Mouse (Mus musculus) limb, embryonic 14.5 days (tissue): Measurements from ENCODE around the gene Sec14l3. TPM values are rescaled to one million over a fixed set of nuclear protein-coding genes. Genes with fewer than 3 reads are reported as not detected.

Source experiments
- ATAC-seq: fragments of 200-750 bp; cut with Nextera tagmentation; 2 replicates; pipeline ENCODE4 v1.8.0; 2017; ENCODE audit warnings: low read depth, moderate number of reproducible peaks, moderate TSS enrichment; ENCODE audit not compliant: low FRiP score
- DNase-seq: peaks from one replicate; pipeline ENCODE4 v3.0.0-alpha.2; 2015; ENCODE audit warnings: low spot score
- H3K27ac ChIP-seq: fragments of 300-500 bp; sonication (generic); replicated peaks from 2 replicates; pipeline ENCODE4 v1.5.1; 2014; ENCODE audit warnings: low read depth, mild to moderate bottlenecking, low read length, moderate library complexity, mixed read lengths
- H3K27me3 ChIP-seq: fragments of 300-500 bp; sonication (generic); 2 replicates; pipeline ENCODE4 v1.6.1; 2014; ENCODE audit warnings: low read length, mixed read lengths; ENCODE audit not compliant: control insufficient read depth, insufficient read depth
- H3K36me3 ChIP-seq: fragments of 300-500 bp; sonication (generic); 2 replicates; pipeline ENCODE4 v1.6.1; 2014; ENCODE audit warnings: mild to moderate bottlenecking, low read length, moderate library complexity, mixed read lengths; ENCODE audit not compliant: control insufficient read depth, insufficient read depth
- H3K4me1 ChIP-seq: fragments of 300-500 bp; sonication (generic); 2 replicates; pipeline ENCODE4 v1.6.1; 2014; ENCODE audit warnings: antibody characterized with exemption, low read length, mixed read lengths; ENCODE audit not compliant: control insufficient read depth, insufficient read depth
- H3K4me2 ChIP-seq: fragments of 300-500 bp; sonication (generic); replicated peaks from 2 replicates; pipeline ENCODE4 v1.6.1; 2014; ENCODE audit warnings: low read depth, mild to moderate bottlenecking, low read length, moderate library complexity; ENCODE audit not compliant: severe bottlenecking
- H3K4me3 ChIP-seq: fragments of 300-500 bp; sonication (generic); replicated peaks from 2 replicates; pipeline ENCODE4 v1.5.1; 2014; ENCODE audit warnings: low read length
- H3K9ac ChIP-seq: fragments of 300-500 bp; sonication (generic); 2 replicates; pipeline ENCODE4 v1.6.1; 2014; ENCODE audit warnings: mild to moderate bottlenecking, low read depth, low read length, moderate library complexity; ENCODE audit not compliant: severe bottlenecking
- H3K9me3 ChIP-seq: fragments of 300-500 bp; sonication (generic); 2 replicates; pipeline ENCODE4 v1.6.1; 2016; ENCODE audit warnings: low read length; ENCODE audit not compliant: control insufficient read depth
- POLR2A ChIP-seq: fragments of 200-500 bp; IDR thresholded peaks from 2 replicates; pipeline ENCODE4 v1.8.0; 2012; ENCODE audit warnings: inconsistent platforms, mild to moderate bottlenecking, moderate library complexity, borderline replicate concordance; ENCODE audit not compliant: insufficient read depth, insufficient read length; ENCODE audit errors: extremely low read depth
- WGBS: fragments of 180-500 bp; shearing (Covaris S2); extraction: QIAGEN DNeasy Blood & Tissue Kit; methylation state at CpG from one replicate; pipeline ENCODE4 v1.1.7; 2014; 5-methylcytosine and 5-hydroxymethylcytosine counted together
- polyA plus RNA-seq, 2 experiments: library from polyadenylated mRNA; depleted of rRNA in 1 of 2; stranded (reverse) in 1 of 2; unstranded in 1 of 2; fragments of >200 nt; fragmentation: Nextera tagmentation in 1 of 2; extraction: Ambion mirVana in 1 of 2; gene quantifications; 2 replicates each; pipeline versions ENCODE4 v1.2.1 to v1.2.3; 2012 to 2014

The Sec14l3 gene
- polyA plus RNA-seq, 2 experiments = not detected

DNA sequence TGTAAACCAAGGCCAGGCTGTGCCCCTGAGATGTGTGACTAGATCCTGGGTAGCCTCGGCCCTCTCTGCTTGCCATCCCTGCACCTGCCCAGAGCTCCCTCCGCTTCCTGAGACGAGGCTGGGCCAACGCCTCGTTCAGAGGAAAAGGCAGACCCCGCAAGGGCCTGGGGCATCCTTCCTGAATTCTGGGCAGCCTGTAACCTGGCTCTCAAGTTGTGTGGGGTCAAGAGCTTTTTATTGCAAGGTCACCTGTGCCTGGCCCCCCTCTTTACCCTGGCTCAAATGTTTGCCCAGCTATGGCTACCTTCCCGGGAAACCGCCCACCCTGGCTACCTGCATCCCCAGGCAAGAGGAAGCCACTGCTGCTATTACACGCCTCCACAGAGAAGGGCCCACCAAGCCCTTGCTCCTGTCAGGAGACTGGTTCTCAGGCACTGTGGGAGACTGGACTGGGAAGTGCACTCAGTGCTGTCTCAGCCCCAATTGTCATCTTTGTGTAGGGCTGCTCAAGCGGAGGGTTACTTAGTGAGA is 32.5 kb downstream of the Sec14l3 start:
- no peak for DNase-seq
- TF ChIP-seq POLR2A = no peak
- H3K9me3 ChIP-seq = no peaks in the 10 kb centered on the region
- H3K27ac ChIP-seq = peak overlapping the region; percentile 72
- H3K9ac ChIP-seq = peak overlapping the region; percentile 63
- H3K4me3 ChIP-seq = peak overlapping the region; percentile 53
- H3K4me1 ChIP-seq = peaks cover 16% of the 10 kb centered on the region
- ATAC-seq = peak; percentile 5
- H3K4me2 ChIP-seq = peak overlapping the region; percentile 69
- H3K27me3 ChIP-seq = no peaks in the 10 kb centered on the region
- 30% methylated on average over 10 of the region's 10 CpGs for WGBS
- no peaks in the 10 kb centered on the region for H3K36me3 ChIP-seq

DNA sequence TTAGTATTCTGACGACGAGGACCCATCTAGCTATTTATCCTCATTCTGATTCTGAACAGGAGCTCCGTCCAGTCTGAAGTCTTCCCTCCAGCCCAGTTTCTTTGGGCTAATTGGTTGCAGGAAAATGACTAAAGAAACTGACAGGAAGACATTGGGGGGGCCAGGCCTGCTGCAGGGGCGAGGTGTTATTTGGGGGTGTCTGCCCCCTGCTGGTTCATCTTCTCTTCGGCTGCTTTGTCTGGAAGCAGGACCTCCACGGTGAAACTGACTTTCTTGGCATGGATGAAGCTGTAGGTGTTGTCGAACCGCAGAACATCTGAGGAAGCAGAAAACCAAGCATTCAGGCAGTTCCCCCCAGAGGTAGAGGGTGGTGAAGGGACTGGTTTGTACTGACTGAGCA is 33.5 kb downstream of the Sec14l3 start:
- no peak for ATAC-seq
- no peak for DNase-seq
- Histone ChIP-seq H3K27me3 (no peaks in the 10 kb centered on the region), H3K36me3 (no peaks in the 10 kb centered on the region), H3K4me3 (no peak overlapping the region), H3K4me2 (no peak overlapping the region), H3K27ac (no peak overlapping the region), H3K4me1 (peaks cover 16% of the 10 kb centered on the region), H3K9me3 (no peaks in the 10 kb centered on the region), H3K9ac (no peak overlapping the region)
- TF ChIP-seq POLR2A = no peak
- 67% methylated on average over 8 of the region's 8 CpGs for WGBS

DNA sequence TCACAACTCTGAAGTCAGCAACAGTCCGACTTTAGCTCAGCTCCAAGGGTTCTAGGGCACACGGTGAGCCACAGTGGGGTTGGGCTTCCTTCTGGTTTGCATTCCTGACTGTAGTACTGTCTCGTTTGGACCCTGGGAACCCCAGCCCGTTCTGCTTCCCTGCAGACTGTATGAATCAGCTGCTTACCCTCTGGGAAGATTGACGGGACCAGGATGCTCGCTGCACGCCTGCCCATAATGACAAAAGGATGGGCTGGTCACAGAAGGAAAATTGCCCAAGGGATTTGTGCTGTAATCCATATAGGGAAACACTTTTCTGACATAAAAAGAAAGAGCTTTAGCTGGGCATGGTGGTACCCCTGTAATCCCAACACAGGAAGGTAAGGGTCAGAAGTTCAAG is 34.2 kb downstream of the Sec14l3 start:
- DNase-seq = no peak
- no peak for TF ChIP-seq POLR2A
- Histone ChIP-seq H3K9ac (no peak overlapping the region), H3K36me3 (0 out of 2 replicates have a peak, but pooled peaks cover 3% of the 10 kb centered on the region), H3K4me1 (peaks cover 16% of the 10 kb centered on the region), H3K27me3 (no peaks in the 10 kb centered on the region), H3K9me3 (no peaks in the 10 kb centered on the region), H3K4me3 (no peak overlapping the region), H3K27ac (no peak overlapping the region), H3K4me2 (no peak overlapping the region)
- no peak for ATAC-seq
- WGBS = 69% methylated on average over 7 of the region's 7 CpGs

DNA sequence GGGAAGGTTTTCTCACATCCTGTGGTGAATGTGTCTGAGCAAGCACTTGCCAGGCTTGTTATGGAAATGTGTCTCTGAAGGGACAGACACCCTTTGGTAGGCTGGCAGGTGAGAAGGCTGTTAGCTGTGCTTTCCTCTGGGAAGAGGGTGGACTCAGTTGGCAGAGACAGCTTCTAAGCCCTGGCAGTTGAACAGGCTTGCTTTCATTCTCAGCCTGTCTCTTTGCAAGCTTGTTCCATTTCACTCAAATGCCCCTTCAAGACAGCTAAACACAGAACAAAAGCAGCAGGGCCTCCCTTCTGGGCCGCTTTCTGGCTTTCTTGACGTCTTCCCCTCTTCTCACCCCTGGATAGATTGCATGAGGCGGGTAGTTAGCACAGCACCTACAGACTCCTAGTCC is 34.8 kb downstream of the Sec14l3 start:
- H3K36me3 ChIP-seq = 0 out of 2 replicates have a peak, but pooled peaks cover 3% of the 10 kb centered on the region
- H3K4me2 ChIP-seq = no peak overlapping the region
- 54% methylated on average over 3 of the region's 3 CpGs for WGBS
- peaks cover 13% of the 10 kb centered on the region for H3K4me1 ChIP-seq
- no peaks in the 10 kb centered on the region for H3K27me3 ChIP-seq
- ATAC-seq (no peak), DNase-seq (no peak)
- no peak overlapping the region for H3K9ac ChIP-seq
- no peak for TF ChIP-seq POLR2A
- H3K27ac ChIP-seq = no peak overlapping the region
- no peaks in the 10 kb centered on the region for H3K9me3 ChIP-seq
- no peak overlapping the region for H3K4me3 ChIP-seq

DNA sequence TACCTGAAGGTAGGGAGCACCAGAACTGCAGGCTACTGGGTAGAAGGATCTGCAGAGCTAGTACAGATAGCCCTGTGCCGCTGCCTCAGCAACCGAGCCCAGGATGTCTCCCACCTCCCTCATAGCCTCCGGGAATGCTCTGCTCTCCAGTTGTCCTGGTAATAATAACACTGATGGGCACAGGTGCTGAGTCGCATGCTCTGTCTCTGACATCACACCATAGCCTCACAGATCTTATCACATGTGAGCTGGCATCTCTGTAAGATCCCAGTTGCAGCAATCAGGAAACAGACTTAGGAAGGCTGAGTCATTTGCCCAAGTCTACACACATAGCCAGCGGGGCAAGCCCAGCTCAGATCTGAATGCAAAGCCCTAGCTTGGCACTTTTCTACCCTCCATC is 37.2 kb downstream of the Sec14l3 start:
- H3K9me3 ChIP-seq = no peaks in the 10 kb centered on the region
- H3K27ac ChIP-seq = no peak overlapping the region
- no peak overlapping the region for H3K9ac ChIP-seq
- DNase-seq (no peak), ATAC-seq (no peak)
- peaks cover 5% of the 10 kb centered on the region for H3K4me1 ChIP-seq
- 87% methylated on average over 5 of the region's 5 CpGs for WGBS
- H3K4me2 ChIP-seq = no peak overlapping the region
- H3K4me3 ChIP-seq = no peak overlapping the region
- 0 out of 2 replicates have a peak, but pooled peaks cover 3% of the 10 kb centered on the region for H3K36me3 ChIP-seq
- no peaks in the 10 kb centered on the region for H3K27me3 ChIP-seq
- TF ChIP-seq POLR2A = no peak
